Mouse (Mus musculus): ENCODE measurements at regions not wholly inside any gene's neighbourhood (a gene's known extent, or its start where the extent isn't known, plus 50 kb on each side); places are given as distances from the start of the nearest gene placed in this dataset.
"Not testable (repeated sequence)": the region's sequence is repeated elsewhere in the genome, so short reads cannot be mapped to it uniquely, and the experiment has no call there.

DNA sequence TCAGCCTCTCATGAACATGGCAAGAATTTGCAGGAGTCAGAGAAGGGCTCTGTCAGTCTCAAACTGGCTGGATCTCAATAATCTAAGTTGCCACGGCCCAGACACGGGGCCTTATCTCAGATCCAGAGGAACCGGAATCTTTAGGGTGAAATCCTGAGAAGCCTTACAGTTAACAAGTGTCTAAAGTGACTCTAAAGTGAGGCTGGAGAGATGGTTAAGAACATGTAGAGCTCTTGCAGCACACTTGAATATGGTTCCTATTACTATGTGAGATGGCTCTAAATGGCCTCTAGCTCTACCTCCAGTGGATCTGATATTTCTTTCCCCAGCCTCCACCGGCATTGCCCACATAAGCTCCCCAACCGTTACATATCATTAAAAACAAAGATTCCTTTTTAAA lies 157.8 kb upstream of the Mpdz start:
- no peak for DNase-seq (ENCODE audit: low read depth, low spot score)

- DNase-seq (ENCODE audit: low read depth, low spot score), result no peak
Measured at GRCm38 (mm10) chr4:81597390-81597789, 154.8 kb upstream of the Mpdz start.

GRCm38 (mm10) chr4:81593431-81593830 lies 150.8 kb upstream of the Mpdz start:
- not testable (repeated sequence) for DNase-seq (ENCODE audit: low read depth, low spot score)

GRCm38 (mm10) chr4:81582546-81582945 lies 139.9 kb upstream of the Mpdz start:
- DNase-seq (ENCODE audit: low read depth, low spot score), result no peak

DNA sequence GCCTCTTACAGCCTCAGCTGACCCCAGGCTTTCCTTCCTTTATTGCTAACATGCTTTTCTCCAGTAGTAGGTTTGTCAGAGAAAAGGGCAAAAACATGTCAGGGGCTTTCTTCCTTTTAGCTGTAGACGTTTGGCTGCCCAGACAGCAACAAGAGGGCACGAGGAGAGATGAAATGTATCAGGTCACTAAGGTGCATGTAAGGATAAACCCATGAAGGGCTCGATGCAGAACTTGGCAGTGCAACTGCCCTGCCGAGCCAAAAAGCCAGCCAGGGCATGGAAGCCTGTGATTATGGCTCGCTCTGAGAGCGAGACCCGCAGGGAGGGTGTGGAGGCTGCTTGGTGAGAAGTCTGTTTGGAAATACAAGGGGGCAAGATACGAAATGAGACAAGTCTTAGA lies 137.9 kb upstream of the Mpdz start:
- no peak for DNase-seq (ENCODE audit: low read depth, low spot score)

- no peak for DNase-seq (ENCODE audit: low read depth, low spot score)
Measured at GRCm38 (mm10) chr4:81579389-81580110, 136.9 kb upstream of the Mpdz start.

DNA sequence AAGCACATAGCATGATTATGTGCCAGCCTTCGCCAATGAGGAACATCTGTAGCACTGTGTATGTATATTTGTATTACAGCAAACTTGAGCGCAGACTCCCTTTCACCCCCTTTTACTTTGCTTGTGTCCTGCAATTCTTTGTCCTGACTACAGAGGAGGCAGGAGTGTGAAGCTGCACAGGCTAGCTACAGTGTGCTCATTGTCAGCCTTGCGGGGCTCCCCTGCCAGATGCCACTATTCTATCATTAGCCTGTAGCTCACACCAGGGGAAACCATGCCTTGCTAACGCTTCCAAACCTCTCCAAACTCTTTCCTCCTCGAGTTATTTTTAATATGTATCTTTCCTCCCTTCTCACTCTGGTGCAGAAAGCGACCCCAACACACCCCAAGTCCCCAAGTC lies 136.4 kb upstream of the Mpdz start:
- peak; percentile 55 for DNase-seq (ENCODE audit: low read depth, low spot score)

DNA sequence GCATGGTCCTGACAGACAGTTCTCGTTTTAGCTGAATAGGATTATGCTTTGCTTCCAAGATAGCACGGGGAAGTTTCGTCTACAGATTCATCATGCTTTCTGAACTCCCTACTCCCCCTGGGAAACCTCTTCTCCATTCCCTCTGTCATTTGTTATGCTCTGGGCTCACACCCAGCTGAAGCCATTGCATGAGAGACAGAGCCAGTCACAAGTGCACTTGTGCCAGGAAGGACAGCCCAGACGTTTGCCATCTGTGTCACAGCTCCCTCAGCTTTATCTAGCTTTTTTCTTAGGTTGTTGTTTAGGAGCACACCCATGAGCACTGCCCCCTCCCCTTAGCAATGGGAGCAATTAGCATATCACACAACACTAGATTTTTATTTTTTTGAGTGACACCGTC lies 131.2 kb upstream of the Mpdz start:
- no peak for DNase-seq (ENCODE audit: low read depth, low spot score)

- no peak for DNase-seq (ENCODE audit: low read depth, low spot score)
Measured at GRCm38 (mm10) chr4:81570736-81571135, 128.1 kb upstream of the Mpdz start.

- DNase-seq (ENCODE audit: low read depth, low spot score), result no peak
Measured at GRCm38 (mm10) chr4:81569531-81569930, 126.9 kb upstream of the Mpdz start.

DNA sequence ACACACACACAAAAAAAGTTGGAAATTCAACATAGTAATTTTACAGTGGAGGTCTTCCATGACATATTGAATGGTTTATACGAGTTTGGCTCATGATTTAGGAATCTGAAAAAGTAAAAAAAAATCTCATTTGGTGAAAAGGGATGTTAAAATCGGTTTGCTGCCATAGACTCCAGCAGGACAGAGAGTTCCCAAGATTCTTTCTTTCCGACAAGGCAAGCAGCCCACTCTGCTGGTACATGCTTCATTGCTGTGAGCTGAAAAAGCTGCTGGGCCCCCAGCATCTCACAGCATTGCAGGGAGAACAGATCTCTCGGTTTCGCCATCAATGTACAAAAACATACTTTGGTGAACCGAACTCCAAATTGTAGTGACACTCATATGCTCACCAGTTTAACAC lies 125.8 kb upstream of the Mpdz start:
- no peak for DNase-seq (ENCODE audit: low read depth, low spot score)

DNA sequence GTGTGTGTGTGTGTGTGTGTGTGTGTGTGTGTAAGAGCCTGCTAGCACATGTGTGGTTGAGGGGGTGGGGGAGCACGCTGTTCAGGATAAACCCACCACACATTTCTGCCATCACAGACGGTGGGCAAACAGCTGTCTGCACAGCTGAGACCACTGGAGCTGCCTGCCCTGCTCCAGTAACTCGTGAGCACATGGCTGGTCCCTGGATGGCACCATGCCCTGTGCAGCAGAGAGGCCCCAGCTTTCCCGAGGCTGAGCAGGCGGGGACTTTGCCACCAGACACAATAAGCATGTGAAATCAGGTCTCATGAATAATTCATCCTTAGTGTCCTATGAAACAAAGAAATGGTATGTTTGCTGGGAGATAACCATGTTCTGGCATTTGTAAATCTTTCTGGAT lies 125.3 kb upstream of the Mpdz start:
- peak; percentile 46 for DNase-seq (ENCODE audit: low read depth, low spot score)

GRCm38 (mm10) chr4:81566526-81566925 lies 123.9 kb upstream of the Mpdz start:
- no peak for DNase-seq (ENCODE audit: low read depth, low spot score)

- no peak for DNase-seq (ENCODE audit: low read depth, low spot score)
Measured at GRCm38 (mm10) chr4:81565422-81566395, 123.1 kb upstream of the Mpdz start.

- DNase-seq (ENCODE audit: low read depth, low spot score), result peak; percentile 68
Measured at GRCm38 (mm10) chr4:81564446-81564845, 121.8 kb upstream of the Mpdz start.

GRCm38 (mm10) chr4:81563574-81563973 lies 121.0 kb upstream of the Mpdz start:
- DNase-seq (ENCODE audit: low read depth, low spot score), result peak; percentile 13

GRCm38 (mm10) chr4:81561453-81561852 lies 118.8 kb upstream of the Mpdz start:
- DNase-seq (ENCODE audit: low read depth, low spot score), result peak; percentile 68

DNA sequence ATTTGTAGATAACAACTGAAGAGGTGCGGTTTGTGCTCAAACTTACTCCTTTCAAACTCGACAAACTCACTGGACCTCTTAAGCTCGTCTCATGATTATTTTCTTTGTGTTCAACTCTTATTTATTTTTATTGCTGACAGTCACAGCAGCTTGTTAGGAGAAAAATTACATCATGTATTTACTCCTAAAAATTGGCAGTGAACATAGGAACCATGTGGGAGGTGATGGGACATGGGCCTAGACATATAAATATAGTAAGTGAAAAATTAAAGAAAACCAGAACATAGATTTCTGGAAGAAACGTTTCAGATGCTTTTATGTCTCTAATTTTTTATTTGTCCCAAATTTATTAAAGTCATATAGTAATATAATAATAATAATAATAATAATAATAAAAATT lies 108.2 kb upstream of the Mpdz start:
- DNase-seq (ENCODE audit: low read depth, low spot score), result no peak

DNA sequence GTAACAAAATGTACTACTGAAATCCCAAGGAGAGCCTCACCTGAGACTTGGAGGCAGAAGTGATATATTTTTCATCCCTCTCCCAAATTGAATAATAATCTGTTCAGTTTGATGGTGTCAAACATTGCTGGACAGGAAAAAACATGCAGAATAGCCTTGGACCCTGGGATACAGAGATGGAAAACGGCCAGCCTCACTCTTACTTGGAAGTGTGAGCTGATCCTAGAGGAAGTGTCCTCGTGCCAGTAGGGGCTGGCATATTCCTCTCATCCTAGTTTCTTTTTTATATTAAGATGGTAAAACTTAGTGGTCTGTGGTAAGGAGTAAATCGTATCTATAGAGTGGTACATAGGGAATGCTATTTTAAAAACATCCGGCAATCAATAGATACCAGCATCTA lies 107.6 kb upstream of the Mpdz start:
- DNase-seq (ENCODE audit: low read depth, low spot score), result no peak

- no peak for DNase-seq (ENCODE audit: low read depth, low spot score)
Measured at GRCm38 (mm10) chr4:81540496-81540895, 97.9 kb upstream of the Mpdz start.

GRCm38 (mm10) chr4:81539551-81539950 lies 96.9 kb upstream of the Mpdz start:
- DNase-seq (ENCODE audit: low read depth, low spot score), result no peak

- peak; percentile 20 for DNase-seq (ENCODE audit: low read depth, low spot score)
Measured at GRCm38 (mm10) chr4:81536795-81537194, 94.2 kb upstream of the Mpdz start.

DNA sequence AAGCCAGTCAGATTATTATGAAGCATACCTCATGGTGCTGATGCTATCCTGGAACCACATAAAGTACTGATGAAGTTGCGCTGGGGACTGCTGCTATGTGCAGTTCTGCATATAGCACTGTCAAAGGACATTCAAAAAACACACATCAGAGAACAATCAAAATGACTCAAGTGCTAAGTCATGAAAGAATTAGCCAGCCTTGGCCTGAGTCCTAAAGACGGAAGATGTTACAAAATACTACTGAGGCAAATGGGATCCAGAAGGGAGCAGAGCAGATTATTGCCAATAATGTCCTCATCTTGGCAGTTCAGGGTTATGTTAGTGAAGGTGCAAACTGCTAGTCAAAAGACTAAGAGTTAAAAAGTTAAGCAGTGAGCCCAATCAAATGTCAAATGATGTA lies 87.9 kb upstream of the Mpdz start:
- DNase-seq (ENCODE audit: low read depth, low spot score), result no peak
